Mouse (Mus musculus) frontal cortex, postnatal 10 days (tissue): ENCODE results near the gene Lilra5.
"Not testable (repeated sequence)": the region's sequence is repeated elsewhere in the genome, so short reads cannot be mapped to it uniquely, and the experiment has no call there.

Experiments used
- DNase-seq, 2 experiments: peaks; one replicate each; pipeline ENCODE4 v3.0.0; 2022; ENCODE audit warnings: low spot score in 2 of 2, mixed read lengths in 1 of 2

Lilra5 gene

GRCm38 (mm10) chr7:4237454-4237853, at the start of gene Lilra5:
Gene Lilra5 (plus strand): TSS chr7:4237754.
- no peak for DNase-seq

DNA sequence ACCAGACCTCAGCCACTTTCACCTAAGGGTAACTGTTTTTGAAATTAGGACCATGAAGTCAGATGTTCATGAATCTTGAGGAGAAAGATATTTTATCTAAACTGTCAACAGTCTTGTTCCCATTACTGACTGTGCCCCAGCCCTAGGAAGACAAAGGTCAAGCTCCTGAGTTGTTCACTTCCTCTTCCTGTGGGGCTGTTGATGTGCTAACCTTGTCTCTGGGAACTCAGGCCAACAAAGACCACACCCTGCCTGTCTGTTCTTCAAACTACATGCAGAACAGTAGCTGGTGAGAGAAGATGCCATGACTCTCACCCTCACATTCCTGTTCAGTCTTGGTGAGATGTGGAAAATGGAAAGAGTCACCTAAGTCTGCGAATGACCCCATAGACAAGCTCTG, 30.4 kb upstream of the Lilra5 start:
- no peak for DNase-seq

DNA sequence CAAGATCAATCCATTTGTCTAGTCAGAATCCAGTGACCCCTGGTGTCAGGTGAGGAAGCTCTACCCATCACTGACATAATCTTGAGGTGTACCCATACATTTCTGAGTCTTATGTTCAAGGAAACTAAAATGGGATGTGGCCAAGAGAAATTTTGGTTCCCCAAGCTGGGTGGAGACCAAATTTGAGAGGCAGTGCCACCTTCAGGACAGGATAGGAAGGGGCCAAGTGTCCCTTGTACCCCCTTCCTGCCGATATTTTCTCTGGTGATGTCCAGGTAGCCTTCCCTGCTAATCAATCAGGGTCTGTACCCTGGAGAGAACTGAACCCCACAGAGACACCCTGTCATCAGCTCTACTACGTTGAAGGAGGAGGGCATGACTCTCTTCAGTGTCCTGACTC, 28.9 kb upstream of the Lilra5 start:
- DNase-seq, result no peak

- not testable (repeated sequence) for DNase-seq
These were observed 24.1 kb upstream of the Lilra5 start for GRCm38 (mm10) chr7:4213436-4213835.

- DNase-seq, result no peak
These were observed 22.2 kb upstream of the Lilra5 start for GRCm38 (mm10) chr7:4215396-4215795.

- no peak for DNase-seq
These were observed 21.7 kb upstream of the Lilra5 start for GRCm38 (mm10) chr7:4215805-4216204.

DNA sequence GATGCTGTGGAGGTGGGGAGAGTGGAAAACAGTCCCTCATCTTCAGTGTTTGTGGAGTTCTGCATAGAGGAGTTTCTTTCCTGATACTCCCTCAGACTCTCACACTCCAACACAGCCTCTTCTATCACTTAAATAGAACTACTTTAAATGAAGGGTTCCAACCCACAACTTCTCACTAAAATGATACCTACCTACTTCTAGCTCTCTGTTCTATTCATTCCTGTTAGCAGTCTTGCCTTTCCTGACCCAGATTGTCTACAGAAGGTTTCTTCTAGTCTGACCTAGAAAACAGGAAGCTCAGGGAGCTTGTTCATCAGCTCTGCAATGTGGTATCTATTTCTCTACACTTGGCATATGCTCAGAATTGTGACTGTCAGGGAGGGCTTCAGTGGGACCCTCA, 2.0 kb upstream of the Lilra5 start:
- DNase-seq, result no peak

- peak in 1 of 2 experiments; percentile 5 for DNase-seq
These were observed 1.6 kb downstream of the Lilra5 start for GRCm38 (mm10) chr7:4239038-4239721.

- not testable (repeated sequence) for DNase-seq
These were observed 13.7 kb downstream of the Lilra5 start for GRCm38 (mm10) chr7:4251211-4251610.

GRCm38 (mm10) chr7:4256060-4256459, 18.5 kb downstream of the Lilra5 start:
- not testable (repeated sequence) for DNase-seq

DNA sequence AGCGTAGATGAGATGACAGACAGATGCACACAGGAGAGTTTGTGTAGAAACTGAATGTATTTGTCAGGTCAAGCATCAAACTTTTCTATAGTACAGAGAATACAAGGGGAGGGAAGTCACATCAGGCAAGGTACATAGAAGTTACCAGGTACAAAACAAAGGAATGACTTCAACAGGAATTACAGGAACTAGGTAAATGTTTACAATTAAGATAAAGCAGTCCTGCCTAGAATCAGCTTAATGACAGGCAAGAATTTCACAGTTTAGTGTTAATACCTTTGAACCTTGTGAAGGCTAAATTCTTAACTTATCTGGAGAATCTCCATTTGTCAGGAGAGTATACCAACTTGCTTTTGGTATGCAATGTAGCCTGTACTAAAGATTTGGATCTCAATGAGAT, 23.0 kb downstream of the Lilra5 start:
- not testable (repeated sequence) for DNase-seq

- not testable (repeated sequence) for DNase-seq
These were observed 34.6 kb downstream of the Lilra5 start for GRCm38 (mm10) chr7:4272106-4272505.

GRCm38 (mm10) chr7:4273874-4274273, 36.3 kb downstream of the Lilra5 start:
- DNase-seq, result not testable (repeated sequence)

DNA sequence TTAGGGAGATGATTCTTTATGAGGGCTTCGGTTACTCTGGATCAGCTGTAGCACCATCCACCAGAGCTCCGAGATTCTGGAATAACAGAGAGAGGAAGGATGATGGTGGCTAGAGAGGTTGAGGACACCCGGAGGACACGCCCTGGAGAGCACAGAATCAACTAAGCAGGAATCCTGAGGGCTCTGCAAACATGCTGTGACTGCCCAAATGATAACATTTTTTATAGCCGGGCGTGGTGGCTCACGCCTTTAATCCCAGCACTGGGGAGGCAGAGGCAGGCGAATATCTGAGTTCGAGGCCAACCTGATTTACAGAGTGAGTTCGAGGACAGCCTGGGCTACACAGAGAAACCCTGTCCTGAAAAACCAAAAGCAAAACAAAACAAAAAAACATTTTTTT, 37.9 kb downstream of the Lilra5 start:
- not testable (repeated sequence) for DNase-seq

DNA sequence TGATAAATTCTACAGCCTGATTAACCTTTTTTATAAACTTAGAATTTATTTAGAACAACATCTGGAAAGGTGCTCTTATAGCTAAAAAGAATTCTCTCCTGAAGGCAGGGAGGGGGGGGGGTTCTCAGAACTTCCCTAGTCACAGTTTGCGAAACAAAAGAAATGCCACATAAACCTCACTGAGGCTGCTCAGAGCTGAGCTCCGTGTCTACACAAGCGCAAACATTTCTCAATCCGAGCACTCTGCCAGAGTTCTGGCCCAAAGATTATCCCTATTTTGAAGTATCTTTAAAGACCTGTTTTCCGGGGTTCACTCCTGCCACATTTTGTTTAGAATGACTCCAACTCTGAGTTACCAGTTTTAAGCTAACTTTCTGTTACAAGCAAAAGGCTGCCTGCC, 55.1 kb downstream of the Lilra5 start:
- no peak for DNase-seq
